Mouse (Mus musculus) thymus, adult 2 months (tissue): ENCODE measurements at regions not wholly inside any gene's neighbourhood (a gene's known extent, or its start where the extent isn't known, plus 50 kb on each side); places are given as distances from the start of the nearest gene placed in this dataset.

Experiments
- CTCF ChIP-seq: fragments of 200-500 bp; IDR thresholded peaks from 2 replicates; pipeline ENCODE4 v1.5.1; 2012; ENCODE audit warnings: mild to moderate bottlenecking, control low read depth, low read length, moderate library complexity, borderline replicate concordance; ENCODE audit not compliant: control insufficient read depth, poor library complexity, insufficient read depth; ENCODE audit errors: extremely low read depth
- POLR2A ChIP-seq: fragments of 200-500 bp; IDR thresholded peaks from 2 replicates; pipeline ENCODE4 v1.6.1; 2012; ENCODE audit warnings: mild to moderate bottlenecking, low read length, control low read depth, moderate library complexity; ENCODE audit not compliant: control insufficient read depth, poor library complexity, insufficient read depth; ENCODE audit errors: extremely low read depth

DNA sequence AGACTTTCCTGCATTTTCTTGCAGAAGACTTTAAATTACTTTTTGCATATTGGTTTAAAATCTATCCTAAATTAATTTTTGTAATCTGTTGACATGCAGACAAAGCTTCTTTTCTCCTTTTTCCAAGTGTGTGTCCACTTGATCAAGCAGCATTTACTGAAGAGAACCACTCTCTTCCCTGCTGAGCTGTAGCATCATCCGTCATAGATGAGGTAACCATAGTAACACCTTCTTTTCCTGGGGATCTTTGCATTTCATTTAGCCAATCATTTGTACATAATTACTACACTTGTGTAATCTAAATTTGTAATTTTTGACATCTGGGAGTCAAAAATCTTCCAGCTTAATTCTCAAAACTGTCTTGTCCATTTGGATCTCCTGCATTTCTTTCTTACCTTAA is 53.2 kb upstream of the Dnajc1 start:
- TF ChIP-seq POLR2A (no peak), CTCF (no peak)
